Mouse (Mus musculus) MEL-GATA-1-ER (cell line): ENCODE measurements around the gene Mylk.
A peak's percentile ranks its signal among the peaks of the same experiment; 100 is the strongest.

Experiments
- DNase-seq: peaks from one replicate; pipeline ENCODE4 v3.0.0-alpha.2; 2012; ENCODE audit warnings: low read depth; ENCODE audit errors: extremely low read depth

Gene Mylk

DNA sequence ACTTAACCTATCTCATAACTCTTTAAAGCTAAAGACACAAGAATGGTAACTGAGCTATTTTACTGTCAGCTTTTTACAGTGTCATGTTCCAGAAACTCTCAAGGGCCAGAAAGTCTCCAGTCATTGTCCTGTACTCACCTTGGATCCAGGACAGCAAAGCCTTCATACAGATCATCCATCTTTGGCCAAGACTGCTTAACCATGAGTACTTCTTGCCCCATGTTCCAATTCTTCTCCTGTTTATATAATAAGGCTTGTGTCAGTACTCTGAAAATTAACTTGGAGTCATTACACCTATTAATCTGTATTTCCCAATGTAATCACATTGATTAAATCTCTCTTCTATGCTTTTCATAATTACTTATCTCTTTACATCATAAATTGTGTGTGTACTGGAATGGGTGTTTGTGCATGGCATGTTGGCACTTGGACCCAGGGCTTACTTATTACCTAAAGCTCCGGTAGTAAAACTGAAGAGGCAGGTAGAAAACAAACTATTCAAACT lies 273.5 kb downstream of the Mylk start:
- no peak for DNase-seq

GRCm38 (mm10) chr16:35021903-35022241 lies 276.9 kb downstream of the Mylk start:
- DNase-seq: no peak

- peak; percentile 76 for DNase-seq
These were observed 277.5 kb downstream of the Mylk start, which contains the start of gene Hacd2 for GRCm38 (mm10) chr16:35022242-35023137. Gene Hacd2, plus strand, starts transcription at chr16:35022428.

GRCm38 (mm10) chr16:35023138-35023735 lies 278.2 kb downstream of the Mylk start:
- no peak for DNase-seq

DNA sequence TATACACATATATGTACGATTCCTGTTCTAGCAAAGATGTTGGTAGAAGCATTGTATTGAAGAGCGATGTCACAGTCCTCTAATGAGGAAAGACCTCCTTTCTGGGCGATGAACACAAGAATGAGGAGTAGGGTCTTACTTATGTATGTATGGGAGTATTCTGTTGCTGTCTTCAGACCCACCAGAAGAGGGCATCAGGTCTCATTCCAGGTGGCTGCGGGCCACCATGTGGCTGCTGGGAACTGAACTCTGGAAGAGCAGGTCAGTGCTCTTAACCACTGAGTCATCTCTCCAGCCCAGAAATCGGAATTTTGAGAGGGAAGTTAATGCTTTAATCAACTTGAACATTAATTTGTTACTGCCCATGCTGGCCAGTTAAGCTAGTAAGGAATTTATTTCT lies 279.3 kb downstream of the Mylk start:
- no peak for DNase-seq

- DNase-seq: no peak
These were observed 280.3 kb downstream of the Mylk start for GRCm38 (mm10) chr16:35025347-35025746.

DNA sequence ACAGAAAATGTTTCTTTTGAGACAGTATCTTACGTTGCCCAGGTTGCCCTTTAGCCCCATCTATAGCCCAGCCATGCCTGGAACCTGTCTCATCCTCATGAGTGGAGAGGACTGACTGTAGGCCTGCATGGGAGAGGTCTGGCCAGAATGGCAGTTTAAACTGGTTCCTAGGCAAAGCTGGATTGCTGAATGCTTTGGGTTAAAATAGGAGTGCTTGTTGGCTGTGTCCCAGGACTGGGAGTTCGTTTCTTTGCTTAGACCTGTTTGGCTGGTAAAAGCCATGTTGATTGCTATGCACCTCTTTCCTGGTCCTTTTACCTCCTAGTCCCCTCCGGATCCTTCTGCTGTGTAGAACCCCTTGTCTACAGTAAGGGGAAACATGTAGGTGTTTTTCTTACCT lies 288.2 kb downstream of the Mylk start:
- DNase-seq: no peak

- no peak for DNase-seq
These were observed 289.0 kb downstream of the Mylk start for GRCm38 (mm10) chr16:35033809-35034577.

DNA sequence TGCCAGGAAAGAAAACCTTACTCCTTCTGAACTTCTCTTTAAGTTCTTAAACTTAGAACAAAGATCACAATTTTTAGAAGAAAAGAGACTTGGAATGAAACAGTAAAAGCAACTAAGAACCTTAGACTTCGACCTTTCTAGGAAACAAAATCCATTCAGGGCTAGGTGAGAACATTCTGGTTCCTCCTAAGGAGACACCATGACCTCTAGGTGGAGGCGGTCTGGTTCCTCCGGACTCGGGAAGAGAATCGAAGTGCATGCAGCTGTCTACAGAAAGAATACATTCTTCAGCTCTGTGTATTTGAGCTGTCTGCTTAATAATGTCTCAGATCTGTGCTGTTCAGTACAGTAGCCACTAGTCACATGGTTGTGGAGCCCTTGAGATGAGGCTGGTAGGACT lies 290.0 kb downstream of the Mylk start:
- no peak for DNase-seq

DNA sequence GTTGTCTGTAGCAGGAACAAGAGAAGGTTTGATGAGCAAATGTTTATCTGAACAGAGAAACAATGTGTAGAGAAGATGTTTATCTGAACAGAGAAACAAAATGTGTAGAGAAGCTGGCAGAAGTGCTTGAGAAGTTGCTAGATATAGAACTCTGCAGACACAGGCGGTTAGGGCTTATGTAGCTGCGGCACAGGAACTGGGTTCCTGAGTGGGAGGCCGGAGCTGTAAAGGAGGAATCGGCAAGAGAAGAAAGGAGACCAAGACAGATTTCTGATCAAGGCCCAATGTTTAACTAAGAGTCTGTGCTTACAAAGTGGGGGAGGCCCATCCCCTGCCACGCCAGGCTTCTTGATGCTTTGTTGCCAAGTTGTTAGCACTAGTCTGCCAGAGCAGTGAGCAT lies 291.7 kb downstream of the Mylk start:
- DNase-seq: no peak

DNA sequence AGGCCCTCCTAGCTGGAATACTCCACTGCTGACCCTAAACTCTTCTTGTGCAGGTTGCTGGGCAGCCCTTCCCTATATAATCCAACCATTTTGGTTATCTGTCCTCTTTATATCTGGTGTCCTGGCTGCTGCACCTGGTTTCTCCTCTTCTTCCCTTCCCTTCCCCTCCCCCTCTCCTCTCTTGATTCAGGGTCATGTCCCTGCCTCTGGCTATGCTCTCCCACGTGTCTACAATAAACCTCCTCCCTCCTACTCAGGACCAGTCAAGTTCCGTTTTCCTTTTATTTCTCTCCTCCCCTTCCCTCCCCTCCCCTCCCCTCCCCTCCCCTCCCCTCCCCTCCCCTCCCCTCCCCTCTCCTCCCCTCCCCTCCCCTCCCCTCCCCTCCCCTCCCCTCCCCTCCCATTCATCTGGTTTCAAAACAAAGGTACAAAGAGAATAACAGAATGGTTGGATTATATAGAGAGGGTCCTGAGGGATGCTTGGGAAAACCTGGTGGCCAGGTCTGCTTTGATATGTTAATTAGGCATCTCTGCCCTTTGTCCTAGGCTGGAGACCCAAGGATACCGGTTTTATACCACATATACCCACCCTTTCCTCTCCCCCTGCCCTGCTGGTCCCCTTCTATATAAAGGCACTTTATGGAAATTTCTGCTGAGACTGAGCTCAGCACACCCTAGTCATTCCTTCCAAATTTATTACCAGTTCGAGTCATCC lies 293.5 kb downstream of the Mylk start:
- DNase-seq: no peak

DNA sequence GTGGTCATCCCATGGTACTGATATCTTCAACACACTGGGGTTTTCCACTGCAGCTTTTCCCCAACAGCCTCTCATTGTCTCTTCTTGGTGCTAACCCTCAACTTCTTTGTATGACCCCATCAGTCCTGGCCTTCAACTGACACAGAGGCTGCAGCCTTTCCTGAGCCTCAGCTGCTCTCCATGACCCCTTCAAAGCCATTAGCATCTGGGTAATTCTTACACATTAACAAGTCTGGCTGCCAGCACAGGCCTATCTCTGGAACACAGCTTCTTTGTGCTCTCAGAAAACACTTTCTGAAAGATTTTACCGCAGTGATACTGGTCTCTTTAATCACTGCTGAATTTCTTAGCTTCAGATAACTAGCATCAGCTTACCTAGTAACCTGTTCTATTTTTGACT lies 295.1 kb downstream of the Mylk start:
- DNase-seq: no peak

DNA sequence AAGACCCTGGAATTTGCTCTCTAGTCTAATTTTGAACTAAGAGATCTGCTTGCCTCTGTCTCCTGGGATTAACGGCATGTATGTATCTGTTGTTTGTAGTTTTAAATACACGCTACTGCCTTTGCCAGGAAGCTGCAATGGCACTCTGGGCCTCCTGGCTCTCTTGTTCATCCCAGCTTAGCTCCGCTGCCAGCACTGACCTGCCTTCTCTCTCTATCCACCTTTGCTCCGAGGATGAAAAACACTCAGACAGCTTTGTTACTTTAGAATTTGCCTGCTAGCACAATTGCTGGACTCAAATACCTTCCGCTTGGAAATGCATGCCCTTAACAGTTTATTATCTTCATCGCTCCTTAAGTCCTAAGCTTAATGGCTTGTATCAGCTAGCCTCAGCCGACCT lies 296.0 kb downstream of the Mylk start:
- DNase-seq: no peak

GRCm38 (mm10) chr16:35046081-35046775 lies 301.2 kb downstream of the Mylk start:
- DNase-seq: no peak

- DNase-seq: no peak
These were observed 302.4 kb downstream of the Mylk start for GRCm38 (mm10) chr16:35047272-35047969.

GRCm38 (mm10) chr16:35051066-35051465 lies 306.1 kb downstream of the Mylk start:
- no peak for DNase-seq
